Comparison of ENCODE assay signal across 18 mouse cellular contexts in the genomic region with DNA sequence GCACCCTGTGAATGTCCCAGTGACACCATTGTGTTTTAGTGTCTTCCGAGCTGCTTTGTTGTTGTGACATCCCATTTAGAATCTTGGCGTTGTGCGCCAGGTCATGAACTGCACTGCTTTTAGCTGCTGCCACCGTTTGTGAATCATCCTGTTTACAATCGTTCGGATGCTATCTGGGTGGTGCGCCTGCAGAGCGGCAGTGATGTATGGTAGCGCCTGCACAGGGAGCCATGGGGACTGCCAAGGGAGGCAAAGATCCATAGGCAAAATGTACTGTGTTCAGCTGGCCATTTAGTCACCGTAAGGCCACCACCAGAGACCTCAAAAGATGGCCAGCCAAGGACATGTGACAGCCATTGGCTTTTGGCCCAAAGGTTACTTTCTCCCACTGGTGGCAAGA.
DNase-seq lines count a peak whose midpoint lies in the region; ATAC-seq and TF ChIP-seq lines count a peak whose summit lies in the region.
"Had no signal": no experiment of that assay in that cellular context is flagged by ENCODE, and none has a peak within 500 bp of the region (broad histone marks: within the 10 kb centered on the region; RNA-seq: fewer than 3 reads in every experiment).

No protein-coding gene starts in this region.

- WGBS in lung, postnatal 0 days: 40% methylated on average over 10 of the region's 10 CpGs

- no peak for TF ChIP-seq CTCF in lung, postnatal 0 days (IDR thresholded peaks at IDR 0.05)

- TF ChIP-seq EP300 in lung, postnatal 0 days (IDR thresholded peaks at IDR 0.05): no peak

- H3K9ac ChIP-seq in lung, postnatal 0 days (replicated peaks; ENCODE audit: low read depth): no peak overlapping the region
- H3K9ac ChIP-seq: embryonic facial prominence, embryonic 12.5 days; forebrain, embryonic 15.5 days; hindbrain, embryonic 13.5 days had no signal

- no peaks in the 10 kb centered on the region for H3K9me3 ChIP-seq in lung, postnatal 0 days (ENCODE audit: low read length)
- H3K9me3 ChIP-seq: embryonic facial prominence, embryonic 12.5 days; forebrain, embryonic 15.5 days; heart, embryonic 10.5 days; hindbrain, embryonic 13.5 days had no signal

- no peak overlapping the region for H3K4me3 ChIP-seq in lung, postnatal 0 days (ENCODE audit: low read depth, low read length)
- H3K4me3 ChIP-seq: embryonic facial prominence, embryonic 12.5 days; forebrain, embryonic 15.5 days; heart, embryonic 10.5 days; hindbrain, embryonic 13.5 days had no signal

- no peak overlapping the region for H3K4me2 ChIP-seq in lung, postnatal 0 days (replicated peaks; ENCODE audit: low read depth, low read length)
- H3K4me2 ChIP-seq: embryonic facial prominence, embryonic 12.5 days; forebrain, embryonic 15.5 days; hindbrain, embryonic 13.5 days had no signal

- H3K27ac ChIP-seq in lung, postnatal 0 days (ENCODE audit: low read length): no peak overlapping the region
- H3K27ac ChIP-seq: embryonic facial prominence, embryonic 12.5 days; forebrain, embryonic 15.5 days; heart, embryonic 10.5 days; hindbrain, embryonic 13.5 days; hindbrain, postnatal 0 days had no signal

- DNase-seq in adrenal gland, adult 2 months: peak; percentile 19
- no peak for DNase-seq in adrenal gland, postnatal 25 days
- DNase-seq in embryo, embryonic 10 days (ENCODE audit: low spot score): peak; percentile 7
- no peak for DNase-seq in embryo, embryonic 10.5 days (ENCODE audit: low spot score)
- DNase-seq in lung, postnatal 0 days (ENCODE audit: low spot score): peak; percentile 8
- DNase-seq in lung, postnatal 36 days: peak; percentile 29
- DNase-seq in B cell, adult 2 months: no peak
- no peak for DNase-seq in layer of hippocampus, postnatal 25 days (ENCODE audit: extremely low spot score in 1 of 2, low spot score in 1 of 2)
- DNase-seq: cerebellum, adult 18-20 months; cerebellum, adult 9-11 months; heart, adult 18-20 months; heart, postnatal 10 days; heart, postnatal 4 days had no signal

- ATAC-seq in lung, postnatal 0 days: peak; percentile 25; the same call in 1 of the 2 replicates
- ATAC-seq: forebrain, embryonic 15.5 days; hindbrain, postnatal 0 days had no signal

- H3K4me1 ChIP-seq in lung, postnatal 0 days (ENCODE audit: insufficient read depth, low read depth, low read length): no peaks in the 10 kb centered on the region
- H3K4me1 ChIP-seq: embryonic facial prominence, embryonic 12.5 days; forebrain, embryonic 15.5 days; heart, embryonic 10.5 days had no signal

- no peaks in the 10 kb centered on the region for H3K36me3 ChIP-seq in lung, postnatal 0 days (ENCODE audit: insufficient read depth, low read length)
- H3K36me3 ChIP-seq: embryonic facial prominence, embryonic 12.5 days; forebrain, embryonic 15.5 days; heart, embryonic 10.5 days; hindbrain, embryonic 13.5 days had no signal

- H3K27me3 ChIP-seq in lung, postnatal 0 days (replicated peaks; ENCODE audit: insufficient read depth, low read length): no peaks in the 10 kb centered on the region
- H3K27me3 ChIP-seq: embryonic facial prominence, embryonic 12.5 days; forebrain, embryonic 15.5 days; hindbrain, embryonic 13.5 days had no signal

Comparison
In these comparisons a context has a peak if more than half of its experiments do, and no peak if none do; other contexts are left out.
1. DNase-seq: peak in adrenal gland, adult 2 months (single experiment), embryo, embryonic 10 days (single experiment), lung, postnatal 0 days (single experiment) and lung, postnatal 36 days (single experiment); none in adrenal gland, postnatal 25 days (single experiment), embryo, embryonic 10.5 days (single experiment), B cell, adult 2 months (0 of 2) and layer of hippocampus, postnatal 25 days (0 of 2).